Mouse (Mus musculus): ENCODE measurements around the gene Zfp142.

GRCm38 (mm10) chr1:74544184-74544583 is 43.9 kb downstream of the Zfp142 start, which contains the start of gene Usp37:
- TF ChIP-seq POLR2A (IDR thresholded peaks at IDR 0.05; ENCODE audit: low read depth, low read length) = no peak
- no peak for TF ChIP-seq CTCF (conservative IDR thresholded peaks at IDR 0.05; ENCODE audit: insufficient read depth, insufficient read length, low read depth, low read length)

Data from kidney, adult 2 months (tissue).